Mouse (Mus musculus): ENCODE data around the gene Phldb3. TPM values are rescaled to one million over a fixed set of nuclear protein-coding genes. Genes with fewer than 3 reads are reported as not detected.

Gene Phldb3
- total and polyA plus RNA-seq, 3 experiments, result 0.89 to 3.6 (median 3.5) TPM

DNA sequence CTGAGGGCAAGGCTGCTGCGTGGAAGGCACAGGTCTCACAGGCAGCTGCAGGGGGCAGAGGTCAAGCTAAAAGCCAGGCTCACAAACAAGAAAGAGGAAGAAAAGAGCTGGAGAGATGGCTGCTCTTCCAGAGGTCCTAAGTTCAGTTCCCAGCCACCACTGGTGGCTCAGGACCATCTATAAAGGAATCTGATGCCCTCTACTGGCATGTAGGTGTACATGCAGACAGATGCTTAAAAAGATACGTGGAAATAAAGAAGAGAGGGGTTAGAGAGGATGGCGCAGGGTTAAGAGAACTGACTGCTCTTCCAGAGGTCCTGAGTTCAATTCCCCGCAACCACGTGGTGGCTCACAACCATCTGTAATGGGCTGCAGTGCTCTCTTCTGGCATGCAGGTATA, 38.1 kb upstream of the Phldb3 start:
- Histone ChIP-seq H3K4me2 (ENCODE audit: insufficient read depth, low read depth, poor library complexity, severe bottlenecking) (no peak overlapping the region), H3K27ac (ENCODE audit: insufficient read depth, low read depth) (no peak overlapping the region), H3K9me3 (replicated peaks; ENCODE audit: low read length) (peaks cover 2% of the 10 kb centered on the region), H3K9ac (ENCODE audit: insufficient read depth, low read depth) (no peak overlapping the region), H3K27me3 (replicated peaks) (no peaks in the 10 kb centered on the region), H3K4me1 (ENCODE audit: control insufficient read depth in 1 of 2, insufficient read depth in 2 of 2) (peaks cover 4 to 55% of the 10 kb centered on the region in 2 experiments; a peak in 3 of 4 replicates), H3K36me3 (replicated peaks in 1 of 2; ENCODE audit: control insufficient read depth in 1 of 2, insufficient read depth in 1 of 2, low read length in 1 of 2) (peaks cover 54 to 80% of the 10 kb centered on the region in 2 experiments), H3K79me2 (replicated peaks; ENCODE audit: control insufficient read depth, extremely low read depth, insufficient read depth, poor library complexity, severe bottlenecking) (no peaks in the 10 kb centered on the region), H3K4me3 (replicated peaks in 1 of 3; ENCODE audit: low read depth in 2 of 3, low read length in 2 of 3, poor library complexity in 1 of 3) (no peak overlapping the region)
- in situ Hi-C loops (cut with MboI; ENCODE audit: low pct_ligation_motif_present, low pct_unique_long_range_greater_than_20kb, low sequenced_read_pairs) (no loop called here), dilution Hi-C loops (cut with MboI; ENCODE audit: extremely low pct_ligation_motif_present, extremely low pct_unique_long_range_greater_than_20kb, low sequenced_read_pairs) (no loop called here)
- DNase-seq (ENCODE audit: extremely low read depth), result no peak
- TF ChIP-seq SMC3 (IDR thresholded peaks at IDR 0.05; ENCODE audit: low read depth, low read length) (peak; percentile 76), RAD21 (IDR thresholded peaks at IDR 0.05; ENCODE audit: low read depth, low read length) (peak; percentile 76), MAX (IDR thresholded peaks at IDR 0.05; ENCODE audit: low read length) (no peak), CTCF (conservative IDR thresholded peaks at IDR 0.05 in 1 of 2, IDR thresholded peaks at IDR 0.05 in 1 of 2; ENCODE audit: low read depth in 2 of 2, low read length in 2 of 2) (peak; percentile 19 to 78; a peak in 2 of 4 replicates)

GRCm38 (mm10) chr7:24574224-24574796, 36.3 kb upstream of the Phldb3 start:
- Histone ChIP-seq H3K36me3 (replicated peaks in 1 of 2; ENCODE audit: control insufficient read depth in 1 of 2, insufficient read depth in 1 of 2, low read length in 1 of 2) (peaks cover 44 to 62% of the 10 kb centered on the region in 2 experiments), H3K4me2 (ENCODE audit: insufficient read depth, low read depth, poor library complexity, severe bottlenecking) (no peak overlapping the region), H3K9ac (ENCODE audit: insufficient read depth, low read depth) (no peak overlapping the region), H3K9me3 (replicated peaks; ENCODE audit: low read length) (peaks cover 6% of the 10 kb centered on the region), H3K27ac (ENCODE audit: insufficient read depth, low read depth) (no peak overlapping the region), H3K79me2 (replicated peaks; ENCODE audit: control insufficient read depth, extremely low read depth, insufficient read depth, poor library complexity, severe bottlenecking) (no peaks in the 10 kb centered on the region), H3K4me1 (ENCODE audit: control insufficient read depth in 1 of 2, insufficient read depth in 2 of 2) (peaks cover 4 to 36% of the 10 kb centered on the region in 2 experiments; a peak in 3 of 4 replicates), H3K27me3 (replicated peaks) (no peaks in the 10 kb centered on the region), H3K4me3 (replicated peaks in 1 of 3; ENCODE audit: low read depth in 2 of 3, low read length in 2 of 3, poor library complexity in 1 of 3) (no peak overlapping the region)
- dilution Hi-C loops (cut with MboI; ENCODE audit: extremely low pct_ligation_motif_present, extremely low pct_unique_long_range_greater_than_20kb, low sequenced_read_pairs) (no loop called here), in situ Hi-C loops (cut with MboI; ENCODE audit: low pct_ligation_motif_present, low pct_unique_long_range_greater_than_20kb, low sequenced_read_pairs) (no loop called here)
- DNase-seq (ENCODE audit: extremely low read depth), result no peak
- TF ChIP-seq RCOR1 (conservative IDR thresholded peaks at IDR 0.05; ENCODE audit: low read depth, low read length), result no peak
- TF ChIP-seq JUN (IDR thresholded peaks at IDR 0.05; ENCODE audit: insufficient read depth, low read depth, low read length), result no peak
- TF ChIP-seq ZC3H11A (IDR thresholded peaks at IDR 0.05; ENCODE audit: low read depth, low read length), result no peak
- no peak for TF ChIP-seq UBTF (IDR thresholded peaks at IDR 0.05; ENCODE audit: low read depth, low read length)
- TF ChIP-seq E2F4 (IDR thresholded peaks at IDR 0.05; ENCODE audit: insufficient replicate concordance, low read depth, low read length), result no peak
- no peak for TF ChIP-seq NELFE (IDR thresholded peaks at IDR 0.05; ENCODE audit: low read depth, low read length)

GRCm38 (mm10) chr7:24577811-24578210, 32.8 kb upstream of the Phldb3 start:
- H3K4me3 ChIP-seq (replicated peaks in 1 of 3; ENCODE audit: low read depth in 2 of 3, low read length in 2 of 3, poor library complexity in 1 of 3), result no peak overlapping the region
- dilution Hi-C loops (cut with MboI; ENCODE audit: extremely low pct_ligation_motif_present, extremely low pct_unique_long_range_greater_than_20kb, low sequenced_read_pairs), result no loop called here
- in situ Hi-C loops (cut with MboI; ENCODE audit: low pct_ligation_motif_present, low pct_unique_long_range_greater_than_20kb, low sequenced_read_pairs), result no loop called here

More at GRCm38 (mm10) chr7:24577811-24578210, 32.8 kb upstream of the Phldb3 start:
- no peaks in the 10 kb centered on the region for H3K27me3 ChIP-seq (replicated peaks)
- H3K79me2 ChIP-seq (replicated peaks; ENCODE audit: control insufficient read depth, extremely low read depth, insufficient read depth, poor library complexity, severe bottlenecking), result no peaks in the 10 kb centered on the region
- peaks cover 3% of the 10 kb centered on the region for H3K9me3 ChIP-seq (replicated peaks; ENCODE audit: low read length)
- DNase-seq (ENCODE audit: extremely low read depth), result no peak
- TF ChIP-seq RAD21 (IDR thresholded peaks at IDR 0.05; ENCODE audit: low read depth, low read length) (no peak), USF1 (IDR thresholded peaks at IDR 0.05; ENCODE audit: low read depth, low read length) (no peak), NELFE (IDR thresholded peaks at IDR 0.05; ENCODE audit: low read depth, low read length) (no peak), USF2 (conservative IDR thresholded peaks at IDR 0.05; ENCODE audit: low read depth, low read length) (no peak), MYC (IDR thresholded peaks at IDR 0.05; ENCODE audit: low read depth, low read length) (no peak), JUND (conservative IDR thresholded peaks at IDR 0.05; ENCODE audit: low read depth, low read length) (no peak), POLR2AphosphoS2 (IDR thresholded peaks at IDR 0.05; ENCODE audit: low read depth, low read length) (no peak), NRF1 (IDR thresholded peaks at IDR 0.05; ENCODE audit: low read depth, low read length) (no peak), ELF1 (IDR thresholded peaks at IDR 0.05; ENCODE audit: low read depth, low read length) (no peak), KAT2A (IDR thresholded peaks at IDR 0.05; ENCODE audit: insufficient replicate concordance, low read length) (no peak), UBTF (IDR thresholded peaks at IDR 0.05; ENCODE audit: low read depth, low read length) (no peak), CTCF (conservative IDR thresholded peaks at IDR 0.05 in 1 of 2, IDR thresholded peaks at IDR 0.05 in 1 of 2; ENCODE audit: low read depth in 2 of 2, low read length in 2 of 2) (no peak), PAX5 (IDR thresholded peaks at IDR 0.05; ENCODE audit: low read length) (no peak), SMC3 (IDR thresholded peaks at IDR 0.05; ENCODE audit: low read depth, low read length) (no peak), MXI1 (IDR thresholded peaks at IDR 0.05; ENCODE audit: low read depth, low read length) (no peak), ZNF384 (IDR thresholded peaks at IDR 0.05; ENCODE audit: low read depth, low read length) (no peak), MAZ (IDR thresholded peaks at IDR 0.05; ENCODE audit: low read depth, low read length) (no peak), EP300 (IDR thresholded peaks at IDR 0.05; ENCODE audit: low read length) (no peak), MAX (IDR thresholded peaks at IDR 0.05; ENCODE audit: low read length) (no peak), TBP (conservative IDR thresholded peaks at IDR 0.05; ENCODE audit: low read depth, low read length) (no peak)
- no peak overlapping the region for H3K27ac ChIP-seq (ENCODE audit: insufficient read depth, low read depth)
- H3K4me1 ChIP-seq (ENCODE audit: control insufficient read depth in 1 of 2, insufficient read depth in 2 of 2), result peaks cover 0 to 2% of the 10 kb centered on the region in 2 experiments; a peak in 1 of 4 replicates
- peaks cover 17 to 29% of the 10 kb centered on the region in 2 experiments for H3K36me3 ChIP-seq (replicated peaks in 1 of 2; ENCODE audit: control insufficient read depth in 1 of 2, insufficient read depth in 1 of 2, low read length in 1 of 2)
- no peak overlapping the region for H3K4me2 ChIP-seq (ENCODE audit: insufficient read depth, low read depth, poor library complexity, severe bottlenecking)
- H3K9ac ChIP-seq (ENCODE audit: insufficient read depth, low read depth), result no peak overlapping the region
